Mouse (Mus musculus) retina, adult 2 months (tissue): ENCODE data around the gene Dffb.
"Not testable (repeated sequence)": the region's sequence is repeated elsewhere in the genome, so short reads cannot be mapped to it uniquely, and the experiment has no call there.

Source experiments
- DNase-seq: peaks from one replicate; pipeline ENCODE4 v3.0.0-alpha.2; 2012; ENCODE audit warnings: low read depth, low spot score

Dffb gene

GRCm38 (mm10) chr4:153966651-153967050 lies 8.3 kb downstream of the Dffb start:
- no peak for DNase-seq

GRCm38 (mm10) chr4:153962631-153963030 lies 12.3 kb downstream of the Dffb start:
- no peak for DNase-seq

- DNase-seq = no peak
Observed at GRCm38 (mm10) chr4:153957444-153958250, 17.3 kb downstream of the Dffb start.

GRCm38 (mm10) chr4:153956569-153957405 lies 18.1 kb downstream of the Dffb start, which contains the start of gene A430005L14Rik:
TSS of gene A430005L14Rik (plus strand) at chr4:153957237.
- DNase-seq = peak; percentile 92

GRCm38 (mm10) chr4:153955651-153956050 lies 19.3 kb downstream of the Dffb start:
- peak; percentile 77 for DNase-seq

- DNase-seq = no peak
Observed at GRCm38 (mm10) chr4:153951692-153952091, 23.2 kb downstream of the Dffb start.

GRCm38 (mm10) chr4:153951150-153951549 lies 23.8 kb downstream of the Dffb start:
- DNase-seq = no peak

GRCm38 (mm10) chr4:153950372-153950771 lies 24.6 kb downstream of the Dffb start:
- DNase-seq = no peak

GRCm38 (mm10) chr4:153945741-153946140 lies 29.2 kb downstream of the Dffb start:
- no peak for DNase-seq

- DNase-seq = no peak
Observed at GRCm38 (mm10) chr4:153944261-153944660, 30.7 kb downstream of the Dffb start.

GRCm38 (mm10) chr4:153943243-153943642 lies 31.7 kb downstream of the Dffb start:
- peak; percentile 46 for DNase-seq

GRCm38 (mm10) chr4:153929921-153930320 lies 45.0 kb downstream of the Dffb start:
- no peak for DNase-seq

- no peak for DNase-seq
Observed at GRCm38 (mm10) chr4:153929425-153929824, 45.5 kb downstream of the Dffb start.

GRCm38 (mm10) chr4:153928772-153929299 lies 46.1 kb downstream of the Dffb start:
- DNase-seq = no peak

GRCm38 (mm10) chr4:153922090-153922489 lies 52.8 kb downstream of the Dffb start:
- DNase-seq = not testable (repeated sequence)

- no peak for DNase-seq
Observed at GRCm38 (mm10) chr4:153920517-153921233, 54.3 kb downstream of the Dffb start.

GRCm38 (mm10) chr4:153917773-153918500 lies 57.0 kb downstream of the Dffb start:
- no peak for DNase-seq
